Comparison of ENCODE assay signal across 8 mouse cellular contexts in genomic region chr6:78899952-78900351, GRCm38 (mm10).
DNase-seq lines count a peak whose midpoint lies in the region; ATAC-seq and TF ChIP-seq lines count a peak whose summit lies in the region.

No protein-coding gene starts in this region.

- WGBS in forebrain, embryonic 14.5 days = 1% methylated on average over 2 of the region's 2 CpGs
- WGBS in forebrain, embryonic 13.5 days = 0% methylated on average over 2 of the region's 2 CpGs
- 3% methylated on average over 2 of the region's 2 CpGs for WGBS in lung, embryonic 14.5 days
- WGBS in embryonic facial prominence, embryonic 14.5 days = 6% methylated on average over 2 of the region's 2 CpGs
- 0% methylated on average over 2 of the region's 2 CpGs for WGBS in liver, embryonic 14.5 days (ENCODE audit: insufficient replicate concordance)

- no peaks in the 10 kb centered on the region for H3K4me1 ChIP-seq in forebrain, embryonic 14.5 days (ENCODE audit: control insufficient read depth, insufficient read depth, low read length)
- H3K4me1 ChIP-seq in forebrain, embryonic 13.5 days = no peaks in the 10 kb centered on the region
- H3K4me1 ChIP-seq in lung, embryonic 14.5 days (ENCODE audit: insufficient read depth) = no peaks in the 10 kb centered on the region
- no peaks in the 10 kb centered on the region for H3K4me1 ChIP-seq in embryonic facial prominence, embryonic 14.5 days (ENCODE audit: control insufficient read depth, insufficient read depth, low read length)
- no peaks in the 10 kb centered on the region for H3K4me1 ChIP-seq in liver, embryonic 14.5 days (replicated peaks; ENCODE audit: control insufficient read depth in 2 of 2, insufficient read depth in 2 of 2, low read length in 1 of 2)

- H3K9me3 ChIP-seq in forebrain, embryonic 14.5 days (replicated peaks; ENCODE audit: control insufficient read depth, low read length) = no peaks in the 10 kb centered on the region
- no peaks in the 10 kb centered on the region for H3K9me3 ChIP-seq in forebrain, embryonic 13.5 days (replicated peaks)
- no peaks in the 10 kb centered on the region for H3K9me3 ChIP-seq in lung, embryonic 14.5 days (ENCODE audit: low read depth, low read length)
- H3K9me3 ChIP-seq in embryonic facial prominence, embryonic 14.5 days (ENCODE audit: control insufficient read depth, low read length) = no peaks in the 10 kb centered on the region
- no peaks in the 10 kb centered on the region for H3K9me3 ChIP-seq in liver, embryonic 14.5 days (ENCODE audit: control insufficient read depth, low read length)

- no peaks in the 10 kb centered on the region for H3K36me3 ChIP-seq in forebrain, embryonic 14.5 days (ENCODE audit: control insufficient read depth, insufficient read depth, low read length)
- H3K36me3 ChIP-seq in forebrain, embryonic 13.5 days (ENCODE audit: poor library complexity, severe bottlenecking) = no peaks in the 10 kb centered on the region
- no peaks in the 10 kb centered on the region for H3K36me3 ChIP-seq in lung, embryonic 14.5 days (ENCODE audit: insufficient read depth)
- no peaks in the 10 kb centered on the region for H3K36me3 ChIP-seq in embryonic facial prominence, embryonic 14.5 days (ENCODE audit: control insufficient read depth, insufficient read depth, low read length)
- H3K36me3 ChIP-seq in liver, embryonic 14.5 days (replicated peaks; ENCODE audit: control insufficient read depth, insufficient read depth, low read depth) = no peaks in the 10 kb centered on the region

- H3K4me2 ChIP-seq in forebrain, embryonic 14.5 days (ENCODE audit: low read length) = no peak overlapping the region
- H3K4me2 ChIP-seq in forebrain, embryonic 13.5 days = no peak overlapping the region
- H3K4me2 ChIP-seq in lung, embryonic 14.5 days = no peak overlapping the region
- no peak overlapping the region for H3K4me2 ChIP-seq in embryonic facial prominence, embryonic 14.5 days (ENCODE audit: low read depth, low read length)
- no peak overlapping the region for H3K4me2 ChIP-seq in liver, embryonic 14.5 days (ENCODE audit: low read depth)

- no peak overlapping the region for H3K9ac ChIP-seq in forebrain, embryonic 14.5 days (ENCODE audit: low read length)
- H3K9ac ChIP-seq in forebrain, embryonic 13.5 days = no peak overlapping the region
- no peak overlapping the region for H3K9ac ChIP-seq in lung, embryonic 14.5 days
- H3K9ac ChIP-seq in embryonic facial prominence, embryonic 14.5 days (ENCODE audit: low read depth, low read length) = no peak overlapping the region
- H3K9ac ChIP-seq in liver, embryonic 14.5 days (replicated peaks) = no peak overlapping the region

- no peak overlapping the region for H3K27ac ChIP-seq in forebrain, embryonic 14.5 days (ENCODE audit: low read depth, low read length)
- no peak overlapping the region for H3K27ac ChIP-seq in forebrain, embryonic 13.5 days
- no peak overlapping the region for H3K27ac ChIP-seq in lung, embryonic 14.5 days (ENCODE audit: low read depth)
- H3K27ac ChIP-seq in embryonic facial prominence, embryonic 14.5 days (replicated peaks; ENCODE audit: low read depth, low read length) = no peak overlapping the region
- no peak overlapping the region for H3K27ac ChIP-seq in liver, embryonic 14.5 days

- TF ChIP-seq EP300 in liver, embryonic 14.5 days (IDR thresholded peaks at IDR 0.05; ENCODE audit: low read depth) = no peak

- no peaks in the 10 kb centered on the region for H3K27me3 ChIP-seq in forebrain, embryonic 14.5 days (replicated peaks; ENCODE audit: control insufficient read depth, insufficient read depth, low read length)
- no peaks in the 10 kb centered on the region for H3K27me3 ChIP-seq in forebrain, embryonic 13.5 days
- no peaks in the 10 kb centered on the region for H3K27me3 ChIP-seq in lung, embryonic 14.5 days (ENCODE audit: insufficient read depth, low read length)
- no peaks in the 10 kb centered on the region for H3K27me3 ChIP-seq in embryonic facial prominence, embryonic 14.5 days (replicated peaks; ENCODE audit: control insufficient read depth, insufficient read depth, low read length)
- H3K27me3 ChIP-seq in liver, embryonic 14.5 days (ENCODE audit: control insufficient read depth, insufficient read depth, low read length) = no peaks in the 10 kb centered on the region

- peak; percentile 74 for TF ChIP-seq CTCF in lung, embryonic 14.5 days (IDR thresholded peaks at IDR 0.05; ENCODE audit: low read depth)
- TF ChIP-seq CTCF in liver, embryonic 14.5 days (IDR thresholded peaks at IDR 0.05; ENCODE audit: low read depth) = peak; percentile 57

- ATAC-seq in forebrain, embryonic 14.5 days = no peak
- no peak for ATAC-seq in forebrain, embryonic 13.5 days
- ATAC-seq in lung, embryonic 14.5 days (ENCODE audit: insufficient read depth) = no peak
- ATAC-seq in activated CD4-positive, CD25-positive, alpha-beta regulatory T cell, adult 4 months = peak; percentile 36
- ATAC-seq in embryonic facial prominence, embryonic 14.5 days (ENCODE audit: low read depth) = no peak
- no peak for ATAC-seq in liver, embryonic 14.5 days (ENCODE audit: insufficient read depth)
- ATAC-seq in monocyte, adult 5-6 weeks (replicated peaks; ENCODE audit: insufficient number of reproducible peaks, low FRiP score, low TSS enrichment, poor library complexity, severe bottlenecking) = no peak

- no peak overlapping the region for H3K4me3 ChIP-seq in forebrain, embryonic 14.5 days (ENCODE audit: low read depth, low read length)
- no peak overlapping the region for H3K4me3 ChIP-seq in forebrain, embryonic 13.5 days
- no peak overlapping the region for H3K4me3 ChIP-seq in lung, embryonic 14.5 days (ENCODE audit: low read depth, low read length)
- no peak overlapping the region for H3K4me3 ChIP-seq in embryonic facial prominence, embryonic 14.5 days (ENCODE audit: low read depth, low read length)
- no peak overlapping the region for H3K4me3 ChIP-seq in liver, embryonic 14.5 days (ENCODE audit: insufficient read depth in 1 of 2, low read depth in 2 of 2, low read length in 2 of 2)

- peak; percentile 74 for DNase-seq in forebrain, embryonic 14.5 days (ENCODE audit: low spot score)
- DNase-seq in lung, embryonic 14.5 days = peak; percentile 83
- DNase-seq in lung, postnatal 4 days = no peak
- peak; percentile 26 for DNase-seq in embryonic facial prominence, embryonic 14.5 days (ENCODE audit: low spot score)
- DNase-seq in liver, embryonic 14.5 days (ENCODE audit: low read depth in 3 of 3, low spot score in 3 of 3) = no peak

Comparison
In these comparisons a context has a peak if more than half of its experiments do, and no peak if none do; other contexts are left out.
1. DNase-seq: peak in forebrain, embryonic 14.5 days (single experiment), lung, embryonic 14.5 days (single experiment) and embryonic facial prominence, embryonic 14.5 days (single experiment); none in lung, postnatal 4 days (0 of 2) and liver, embryonic 14.5 days (0 of 3).